Mouse (Mus musculus): Measurements from ENCODE around the gene Cd37. TPM values are rescaled to one million over a fixed set of nuclear protein-coding genes. Genes with fewer than 3 reads are reported as not detected.
"Not testable (repeated sequence)": the region's sequence is repeated elsewhere in the genome, so short reads cannot be mapped to it uniquely, and the experiment has no call there.

Gene Cd37
- 1 to 10 TPM in 1 of 2 experiments, under 1 TPM in 1; 0.69 to 1.3 TPM for total RNA-seq (2021)
- long read RNA-seq, experiment 1, partial matches to known transcripts: 0 of 2 reads
- long read RNA-seq, experiment 1, other reads (novel, unspliced or antisense): 0 of 2 reads
- long read RNA-seq, experiment 2: 0 reads

GRCm38 (mm10) chr7:45238723-45239496 is at the start of gene Cd37:
Gene Cd37, minus strand, starts transcription at chr7:45239115.
- intact Hi-C loops (cut with DNase I): no loop called here
- DNase-seq: no peak
- Histone ChIP-seq H3K27ac (no peak within 1 kb of the TSS), H3K4me3 (peak within 1 kb of the TSS; percentile 49)
- TF ChIP-seq CTCF (IDR thresholded peaks at IDR 0.05): no peak

GRCm38 (mm10) chr7:45286486-45286885 is 47.6 kb upstream of the Cd37 start:
- intact Hi-C loops (cut with DNase I): no loop called here
- no peak overlapping the region for H3K27ac ChIP-seq
- no peak overlapping the region for H3K4me3 ChIP-seq
- no peak for DNase-seq
- no peak for TF ChIP-seq CTCF (IDR thresholded peaks at IDR 0.05)

DNA sequence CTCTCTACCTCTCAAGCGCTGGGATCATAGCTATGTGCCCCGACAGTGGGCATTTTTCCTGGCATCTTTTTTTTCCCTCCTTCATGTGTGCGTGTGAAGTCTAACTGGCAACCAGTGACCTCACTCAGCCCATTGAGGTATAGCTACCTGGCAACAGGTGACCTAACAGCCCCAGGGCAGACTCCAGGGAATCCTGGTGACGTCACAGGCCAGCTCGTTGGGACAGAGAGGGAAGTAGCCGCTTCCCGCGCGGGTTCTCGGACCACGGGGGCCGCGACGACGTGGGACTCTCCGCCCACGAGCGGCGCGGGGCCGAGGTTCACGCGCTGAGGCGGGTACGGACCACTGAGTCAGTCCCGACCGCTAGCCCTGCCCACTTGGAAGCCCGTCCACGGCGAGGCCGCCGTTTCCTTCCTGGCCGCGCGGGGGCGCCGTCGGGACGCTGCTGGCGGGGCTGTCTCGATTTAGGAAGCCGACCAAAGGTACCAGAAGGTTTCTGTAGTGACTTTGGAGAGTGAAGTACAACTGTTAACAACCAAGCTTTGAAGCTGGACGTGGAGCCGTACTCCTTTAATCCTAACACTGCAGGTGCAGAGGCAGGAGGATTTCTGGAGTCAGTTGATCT is 38.3 kb upstream of the Cd37 start, which contains the start of gene Slc6a21:
TSS of gene Slc6a21 (plus strand) at position 378 of the 625 bp plus-strand sequence.
- Histone ChIP-seq H3K4me3 (peak within 1 kb of the TSS; percentile 78), H3K27ac (peak within 1 kb of the TSS; percentile 66)
- DNase-seq: peak; percentile 85
- peak; percentile 97; the same call in 1 of the 2 replicates for TF ChIP-seq CTCF (IDR thresholded peaks at IDR 0.05)
- intact Hi-C loops (cut with DNase I): loop anchor here (2.0 kb wide), 1 partner anchor 22 kb away; no protein-coding TSS in a partner anchor

DNA sequence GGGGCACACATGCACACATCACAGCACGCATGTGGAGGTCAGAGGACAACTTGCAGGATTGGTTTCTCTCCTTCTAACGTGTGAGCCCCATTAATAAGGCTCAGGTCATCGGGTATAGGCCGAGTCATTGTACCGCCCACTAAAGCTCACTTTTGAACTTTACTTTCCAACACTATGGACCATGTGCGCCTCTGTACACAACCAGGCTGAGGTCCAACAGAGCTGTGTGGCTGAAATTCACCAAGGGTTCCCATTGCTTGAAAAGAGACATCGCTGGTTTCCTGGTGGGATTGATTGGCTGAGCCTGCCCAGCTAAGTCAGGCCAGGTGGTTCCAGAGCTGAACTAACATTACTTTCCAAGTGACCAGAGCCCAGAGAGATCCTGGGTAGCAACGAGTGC is 34.8 kb upstream of the Cd37 start:
- no peak for TF ChIP-seq CTCF (IDR thresholded peaks at IDR 0.05)
- intact Hi-C loops (cut with DNase I): no loop called here
- no peak overlapping the region for H3K4me3 ChIP-seq
- no peak overlapping the region for H3K27ac ChIP-seq
- no peak for DNase-seq

- Histone ChIP-seq H3K27ac (no peak overlapping the region), H3K4me3 (no peak overlapping the region)
- DNase-seq: no peak
- no peak for TF ChIP-seq CTCF (IDR thresholded peaks at IDR 0.05)
- intact Hi-C loops (cut with DNase I): no loop called here
Measured at GRCm38 (mm10) chr7:45272786-45273412, 34.0 kb upstream of the Cd37 start.

- TF ChIP-seq CTCF (IDR thresholded peaks at IDR 0.05): no peak
- no peak overlapping the region for H3K27ac ChIP-seq
- intact Hi-C loops (cut with DNase I): no loop called here
- no peak overlapping the region for H3K4me3 ChIP-seq
- no peak for DNase-seq
Measured at GRCm38 (mm10) chr7:45265518-45265917, 26.6 kb upstream of the Cd37 start.

DNA sequence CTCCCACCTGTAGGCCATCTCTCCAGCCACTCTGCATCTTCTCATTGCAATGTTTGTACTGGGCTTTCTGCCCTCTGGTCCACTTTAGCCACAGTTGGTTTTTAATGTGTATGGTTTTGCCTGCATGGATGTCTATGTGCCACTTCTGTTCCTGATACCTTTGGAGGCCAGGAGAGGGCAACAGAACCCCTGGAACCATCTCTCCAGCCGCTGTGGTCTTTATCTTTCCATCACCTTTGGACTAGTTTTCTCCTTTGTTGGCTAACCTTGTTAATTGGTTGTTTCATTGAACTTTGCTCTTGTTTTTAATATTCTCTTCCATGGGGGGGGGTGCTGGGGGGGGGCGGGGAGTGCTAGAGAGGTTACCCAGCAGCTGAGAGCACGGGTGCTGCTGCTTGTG is 25.4 kb upstream of the Cd37 start:
- Histone ChIP-seq H3K4me3 (no peak overlapping the region), H3K27ac (no peak overlapping the region)
- DNase-seq: no peak
- TF ChIP-seq CTCF (IDR thresholded peaks at IDR 0.05): no peak
- intact Hi-C loops (cut with DNase I): no loop called here

DNA sequence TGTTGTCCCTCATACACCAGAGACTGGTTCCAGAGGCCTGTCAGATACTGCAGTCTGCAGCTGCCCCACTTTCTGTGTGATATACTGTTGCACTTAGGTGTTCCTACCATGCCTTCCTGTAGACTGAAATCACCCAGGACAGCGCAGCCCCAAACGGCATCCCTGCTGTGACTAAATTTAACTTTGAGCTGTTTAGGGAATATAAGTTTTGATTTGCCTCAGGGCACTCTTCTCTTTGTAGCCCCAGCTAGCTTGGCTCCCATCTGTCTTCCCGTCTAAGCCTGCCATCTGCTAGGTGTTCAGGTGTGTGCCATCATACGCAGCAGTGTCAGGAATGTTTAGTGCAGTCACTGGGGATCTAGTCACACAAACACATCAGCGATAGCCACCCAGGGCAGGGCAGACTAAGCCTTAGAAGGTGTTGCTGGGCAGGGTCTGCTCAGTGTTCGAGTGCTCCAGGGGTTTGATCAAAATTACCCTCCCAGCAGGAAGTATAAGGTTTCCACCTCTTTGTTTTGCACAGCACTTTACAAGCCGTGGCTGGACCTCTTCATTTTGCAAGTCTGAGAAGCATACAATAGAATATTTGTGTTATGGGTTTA is 24.2 kb upstream of the Cd37 start:
- no peak for DNase-seq
- no peak for TF ChIP-seq CTCF (IDR thresholded peaks at IDR 0.05)
- no peak overlapping the region for H3K4me3 ChIP-seq
- no peak overlapping the region for H3K27ac ChIP-seq
- intact Hi-C loops (cut with DNase I): no loop called here

- DNase-seq: no peak
- no peak overlapping the region for H3K4me3 ChIP-seq
- no peak overlapping the region for H3K27ac ChIP-seq
- intact Hi-C loops (cut with DNase I): no loop called here
- TF ChIP-seq CTCF (IDR thresholded peaks at IDR 0.05): no peak
Measured at GRCm38 (mm10) chr7:45262266-45262665, 23.4 kb upstream of the Cd37 start.

GRCm38 (mm10) chr7:45259281-45259680 is 20.4 kb upstream of the Cd37 start:
- intact Hi-C loops (cut with DNase I): no loop called here
- H3K27ac ChIP-seq: no peak overlapping the region
- H3K4me3 ChIP-seq: no peak overlapping the region
- no peak for TF ChIP-seq CTCF (IDR thresholded peaks at IDR 0.05)
- DNase-seq: no peak

DNA sequence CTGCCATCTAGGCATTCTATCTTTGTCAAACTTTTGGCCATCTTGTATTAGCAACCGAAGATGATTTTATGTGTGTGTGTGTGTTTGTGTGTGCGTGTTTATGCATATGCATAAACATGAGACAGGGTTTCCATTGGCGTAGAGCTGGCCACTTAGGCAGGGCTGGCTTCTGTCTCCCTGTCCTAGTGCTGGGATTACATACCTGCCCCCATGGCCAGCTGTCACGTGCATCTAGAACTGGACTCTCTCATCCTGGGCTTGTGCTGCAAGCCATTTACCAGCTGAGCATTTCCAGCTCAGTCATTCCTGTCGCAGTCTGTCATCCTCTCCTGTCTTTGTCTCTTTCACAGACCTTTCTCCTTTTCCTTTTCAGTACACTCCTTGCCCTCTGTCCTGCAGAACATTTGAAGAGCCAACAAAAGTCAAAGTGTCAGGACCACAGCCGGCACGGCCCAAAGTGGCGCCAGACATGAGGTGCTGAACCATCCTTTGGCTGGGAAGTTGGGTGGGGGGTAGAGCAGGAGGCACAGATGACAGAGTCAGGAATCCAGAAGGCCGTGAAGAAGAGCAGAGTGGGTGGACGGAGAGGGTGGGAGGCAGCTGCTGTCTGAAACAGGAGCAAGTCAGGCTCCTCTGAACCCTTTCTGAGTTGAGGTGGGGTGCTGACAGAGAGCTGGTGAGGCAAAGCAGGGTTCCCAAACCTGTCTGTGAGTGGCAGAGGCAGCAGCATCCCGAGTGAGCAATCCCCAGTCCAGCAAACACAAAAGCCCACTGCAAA is 18.3 kb upstream of the Cd37 start:
- intact Hi-C loops (cut with DNase I): no loop called here
- no peak for TF ChIP-seq CTCF (IDR thresholded peaks at IDR 0.05)

DNA sequence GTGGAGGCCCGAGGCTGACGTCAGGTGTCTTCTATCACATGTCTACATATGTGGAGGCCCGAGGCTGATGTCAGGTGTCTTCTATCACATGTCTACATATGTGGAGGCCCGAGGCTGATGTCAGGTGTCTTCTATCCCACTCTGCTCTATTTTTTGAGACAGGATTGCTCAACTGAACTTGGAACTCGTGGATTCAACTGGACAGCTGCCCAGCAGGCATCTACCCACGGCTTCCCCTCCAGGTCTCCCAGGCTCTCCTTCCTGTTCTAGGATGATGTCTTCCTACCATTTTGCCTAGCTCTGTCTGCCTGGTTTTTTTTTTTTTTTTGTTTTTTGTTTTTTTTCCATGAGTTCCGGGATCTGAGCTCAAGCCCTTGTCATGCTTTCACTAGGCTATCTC is 16.9 kb upstream of the Cd37 start:
- H3K4me3 ChIP-seq; intact Hi-C loops (cut with DNase I); H3K27ac ChIP-seq: not testable (repeated sequence)
- peak; percentile 50 for DNase-seq

More for the DNA sequence above, 18.3 kb upstream of the Cd37 start:
- H3K4me3 ChIP-seq: no peak overlapping the region
- no peak for DNase-seq
- no peak overlapping the region for H3K27ac ChIP-seq
